Mouse (Mus musculus) heart, embryonic 12.5 days (tissue): ENCODE data around the gene D930020B18Rik. TPM values are rescaled to one million over a fixed set of nuclear protein-coding genes. Genes with fewer than 3 reads are reported as not detected.

ENCODE experiments used
- ATAC-seq: fragments of 200-750 bp; cut with Nextera tagmentation; 2 replicates; pipeline ENCODE4 v1.8.0; 2017; ENCODE audit warnings: moderate TSS enrichment, moderate library complexity; ENCODE audit not compliant: insufficient number of reproducible peaks, low FRiP score
- H3K27ac ChIP-seq: fragments of 300-500 bp; sonication (generic); 2 replicates; pipeline ENCODE4 v1.5.1; 2016; ENCODE audit warnings: mild to moderate bottlenecking, moderate library complexity; ENCODE audit not compliant: poor library complexity, severe bottlenecking
- H3K27me3 ChIP-seq: fragments of 300-500 bp; sonication (generic); replicated peaks from 2 replicates; pipeline ENCODE4 v1.6.1; 2016; ENCODE audit warnings: mild to moderate bottlenecking, moderate library complexity
- H3K36me3 ChIP-seq: fragments of 300-500 bp; sonication (generic); 2 replicates; pipeline ENCODE4 v1.6.1; 2016; ENCODE audit warnings: mild to moderate bottlenecking, moderate library complexity
- H3K4me1 ChIP-seq: fragments of 300-500 bp; sonication (generic); replicated peaks from 2 replicates; pipeline ENCODE4 v1.6.1; 2016; ENCODE audit warnings: mild to moderate bottlenecking
- H3K4me2 ChIP-seq: fragments of 300-500 bp; sonication (generic); 2 replicates; pipeline ENCODE4 v1.6.1; 2016; ENCODE audit warnings: mild to moderate bottlenecking, moderate library complexity
- H3K4me3 ChIP-seq: fragments of 300-500 bp; sonication (generic); 2 replicates; pipeline ENCODE4 v1.5.1; 2016; ENCODE audit warnings: mild to moderate bottlenecking
- H3K9ac ChIP-seq: fragments of 300-500 bp; sonication (generic); 2 replicates; pipeline ENCODE4 v1.6.1; 2016; ENCODE audit warnings: mild to moderate bottlenecking, moderate library complexity
- H3K9me3 ChIP-seq: fragments of 300-500 bp; sonication (generic); replicated peaks from 2 replicates; pipeline ENCODE4 v1.6.1; 2016; ENCODE audit warnings: mild to moderate bottlenecking, moderate library complexity
- WGBS: fragments of 180-500 bp; shearing (Covaris S2); methylation state at CpG from one replicate; pipeline ENCODE4 v1.1.7; 2016; 5-methylcytosine and 5-hydroxymethylcytosine counted together
- microRNA-seq: library from miRNA; unstranded; fragments of <30 nt; microRNA quantifications from one replicate; pipeline ENCODE4, GENCODE M21; 2017
- polyA plus RNA-seq: library from polyadenylated mRNA; unstranded; fragments of >200 nt; fragmentation: Nextera tagmentation; extraction: Ambion mirVana; gene quantifications from 2 replicates; pipeline ENCODE4 v1.2.1, GENCODE M21; 2016

Gene D930020B18Rik
- polyA plus RNA-seq, 1 experiment from 2014 or later, result 0.09 TPM

DNA sequence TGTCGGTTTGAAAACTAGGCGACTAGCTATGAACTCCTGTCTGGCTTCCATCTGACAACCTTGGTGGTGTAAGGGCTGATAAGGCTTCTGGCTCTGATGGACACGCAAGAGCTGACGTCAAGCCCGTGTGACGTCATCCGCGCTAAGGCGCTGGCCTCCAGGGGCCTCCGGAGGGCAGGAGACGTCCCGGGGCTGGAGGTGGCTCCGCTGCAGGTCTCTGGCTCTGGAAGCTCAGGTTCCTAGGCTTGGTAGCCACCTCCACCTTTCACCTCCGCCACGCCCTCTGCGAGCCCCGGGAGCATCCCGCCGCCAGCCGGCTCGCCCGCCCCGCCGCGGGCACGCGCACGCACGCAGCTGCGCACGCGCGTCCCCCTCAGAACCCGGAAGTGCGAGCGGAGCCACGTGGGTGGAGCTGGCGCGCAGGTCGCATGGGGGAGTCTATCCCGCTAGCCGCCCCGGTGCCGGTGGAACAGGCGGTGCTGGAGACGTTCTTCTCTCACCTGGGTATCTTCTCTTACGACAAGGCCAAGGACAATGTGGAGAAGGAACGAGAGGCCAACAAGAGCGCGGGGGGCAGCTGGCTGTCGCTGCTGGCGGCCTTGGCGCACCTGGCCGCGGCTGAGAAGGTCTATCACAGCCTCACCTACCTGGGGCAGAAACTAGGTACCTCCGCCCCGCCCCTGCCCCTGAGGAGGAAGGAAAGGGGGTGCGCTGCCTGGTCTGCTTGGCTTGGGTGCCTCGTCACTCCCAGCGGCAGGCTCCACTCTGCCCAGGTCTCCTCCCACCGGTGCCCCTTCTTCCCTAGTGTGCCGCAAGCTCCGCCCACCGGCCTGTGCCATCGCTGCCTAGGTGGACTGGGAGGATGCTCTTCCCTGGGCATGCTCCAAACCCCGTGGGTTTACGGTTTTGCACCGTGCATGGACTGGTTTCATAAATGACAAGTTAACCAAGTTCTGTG is 98.4 kb downstream of the D930020B18Rik start, which contains the start of gene BC048403:
Gene BC048403, plus strand, starts transcription at position 390 of the 958 bp plus-strand sequence.
- Histone ChIP-seq H3K4me2 (peak within 1 kb of the TSS; percentile 99), H3K4me3 (peak within 1 kb of the TSS; percentile 90), H3K4me1 (peaks cover 5% of the 10 kb centered on the region), H3K9me3 (no peaks in the 10 kb centered on the region), H3K27me3 (no peaks in the 10 kb centered on the region), H3K9ac (peak within 1 kb of the TSS; percentile 83), H3K27ac (no peak within 1 kb of the TSS), H3K36me3 (no peaks in the 10 kb centered on the region)
- peak; percentile 94 for ATAC-seq
- under 1% methylated on average over 66 of the region's 68 CpGs for WGBS

GRCm38 (mm10) chr10:121742336-121742735 is 100.9 kb downstream of the D930020B18Rik start:
- Histone ChIP-seq H3K9ac (no peak overlapping the region), H3K27me3 (no peaks in the 10 kb centered on the region), H3K27ac (no peak overlapping the region), H3K4me3 (no peak overlapping the region), H3K9me3 (no peaks in the 10 kb centered on the region), H3K4me2 (no peak overlapping the region), H3K4me1 (peaks cover 5% of the 10 kb centered on the region), H3K36me3 (peaks cover 21% of the 10 kb centered on the region)
- no peak for ATAC-seq
- 69% methylated on average over 4 of the region's 4 CpGs for WGBS

Small RNAs within 50 kb of the gene (microRNA-seq; reads per million reads assigned to microRNA genes)
- gene Gm24330, result not detected

Other genes with a start within 250 kb of the D930020B18Rik start
- 27.0 and 28.1 TPM in 2 replicates for gene Rassf3, start 165.2 kb upstream of the D930020B18Rik start, polyA plus RNA-seq
- gene Tbk1, start 54.8 kb upstream of the D930020B18Rik start, polyA plus RNA-seq, result 23.9 and 27.7 TPM in 2 replicates
- gene Xpot, start 15.3 kb upstream of the D930020B18Rik start, polyA plus RNA-seq, result 43.7 and 47.6 TPM in 2 replicates
- 2.6 and 2.9 TPM in 2 replicates for gene BC048403, start 98.3 kb downstream of the D930020B18Rik start, polyA plus RNA-seq